ENCODE assay signal across 7 mouse cellular contexts in genomic region chr3:78901838-78902484, GRCm38 (mm10).
DNase-seq lines count a peak whose midpoint lies in the region; ATAC-seq and TF ChIP-seq lines count a peak whose summit lies in the region.

No protein-coding gene starts in this region.

- H3K27ac ChIP-seq in forebrain, postnatal 0 days (ENCODE audit: low read depth, low read length), result 0 out of 2 replicates have a peak overlapping the region, but pooled peaks have one; percentile 3
- H3K27ac ChIP-seq in hindbrain, embryonic 10.5 days, result peak overlapping the region; percentile 76

- peak; percentile 1 for DNase-seq in adrenal gland, adult 8-10 months
- peak; percentile 34 to 35 for DNase-seq in adrenal gland, postnatal 36 days
- DNase-seq in forebrain, postnatal 0 days, result peak; percentile 34
- peak; percentile 15 for DNase-seq in hindbrain, embryonic 10.5 days (ENCODE audit: low spot score)
- peak; percentile 26 to 46 for DNase-seq in layer of hippocampus, postnatal 14 days (ENCODE audit: low spot score in 2 of 2)
- no peak for DNase-seq in thymus, postnatal 36 days
- no peak for DNase-seq in left cerebral cortex, adult 11 months (ENCODE audit: low spot score)

- no peaks in the 10 kb centered on the region for H3K27me3 ChIP-seq in forebrain, postnatal 0 days (ENCODE audit: insufficient read depth, low read length)
- no peaks in the 10 kb centered on the region for H3K27me3 ChIP-seq in hindbrain, embryonic 10.5 days (ENCODE audit: insufficient read depth, poor library complexity, severe bottlenecking)

- no peak overlapping the region for H3K4me3 ChIP-seq in forebrain, postnatal 0 days (ENCODE audit: low read depth, low read length)
- no peak overlapping the region for H3K4me3 ChIP-seq in hindbrain, embryonic 10.5 days

- 0 out of 2 replicates have a peak, but pooled peaks cover 7% of the 10 kb centered on the region for H3K4me1 ChIP-seq in forebrain, postnatal 0 days (ENCODE audit: insufficient read depth)
- peaks cover 42% of the 10 kb centered on the region for H3K4me1 ChIP-seq in hindbrain, embryonic 10.5 days (replicated peaks)

- no peak for TF ChIP-seq CTCF in forebrain, postnatal 0 days (IDR thresholded peaks at IDR 0.05; ENCODE audit: low read depth)

- ATAC-seq in forebrain, postnatal 0 days, result peak; percentile 40; the same call in 1 of the 2 replicates

- WGBS in forebrain, postnatal 0 days, result 18% methylated on average over 4 of the region's 4 CpGs
- WGBS in hindbrain, embryonic 10.5 days, result 62% methylated on average over 4 of the region's 4 CpGs

- H3K9ac ChIP-seq in forebrain, postnatal 0 days, result no peak overlapping the region

- H3K9me3 ChIP-seq in forebrain, postnatal 0 days (ENCODE audit: low read length), result no peaks in the 10 kb centered on the region
- no peaks in the 10 kb centered on the region for H3K9me3 ChIP-seq in hindbrain, embryonic 10.5 days

- no peak overlapping the region for H3K4me2 ChIP-seq in forebrain, postnatal 0 days (ENCODE audit: low read depth)

- no peaks in the 10 kb centered on the region for H3K36me3 ChIP-seq in forebrain, postnatal 0 days (ENCODE audit: insufficient read depth)
- H3K36me3 ChIP-seq in hindbrain, embryonic 10.5 days, result no peaks in the 10 kb centered on the region

Comparison
In these comparisons a context has a peak if more than half of its experiments do, and no peak if none do; other contexts are left out.
1. DNase-seq: peak in adrenal gland, adult 8-10 months (single experiment), adrenal gland, postnatal 36 days (2 of 2), forebrain, postnatal 0 days (single experiment), hindbrain, embryonic 10.5 days (single experiment) and layer of hippocampus, postnatal 14 days (2 of 2); none in thymus, postnatal 36 days (0 of 2) and left cerebral cortex, adult 11 months (single experiment).